Mouse (Mus musculus): ENCODE data around the gene Glp1r. TPM values are rescaled to one million over a fixed set of nuclear protein-coding genes. Genes with fewer than 3 reads are reported as not detected.

Gene Glp1r
- total RNA-seq, 2 experiments from 2014 or later = 0.19 to 0.41 TPM

Small RNA genes lying within 50 kb of the gene (microRNA-seq; reads per million reads assigned to microRNA genes)
- 0 reads per million in 2 experiments for gene Gm24026 (ENCODE audit: borderline number of aligned reads in 2 of 2)

Other genes starting within 250 kb of the Glp1r start
- not detected for gene Umodl1, start 52.8 kb downstream of the Glp1r start, total RNA-seq (2021)
- 1 to 10 TPM; 5.1 to 8.5 TPM for gene Abcg1, start 155.9 kb downstream of the Glp1r start, total RNA-seq (2021)
- not detected for gene Tff3, start 227.8 kb downstream of the Glp1r start, total RNA-seq (2021)
- not detected for gene Tff2, start 242.5 kb downstream of the Glp1r start, total RNA-seq (2021)